Mouse (Mus musculus) cerebellum, postnatal 14 days (tissue): ENCODE measurements around the gene Thbs1.

Experiments used
- DNase-seq, 2 experiments: peaks; one replicate each; pipeline ENCODE4 v3.0.0; 2021; ENCODE audit warnings: mixed read lengths in 2 of 2

Thbs1 gene

DNA sequence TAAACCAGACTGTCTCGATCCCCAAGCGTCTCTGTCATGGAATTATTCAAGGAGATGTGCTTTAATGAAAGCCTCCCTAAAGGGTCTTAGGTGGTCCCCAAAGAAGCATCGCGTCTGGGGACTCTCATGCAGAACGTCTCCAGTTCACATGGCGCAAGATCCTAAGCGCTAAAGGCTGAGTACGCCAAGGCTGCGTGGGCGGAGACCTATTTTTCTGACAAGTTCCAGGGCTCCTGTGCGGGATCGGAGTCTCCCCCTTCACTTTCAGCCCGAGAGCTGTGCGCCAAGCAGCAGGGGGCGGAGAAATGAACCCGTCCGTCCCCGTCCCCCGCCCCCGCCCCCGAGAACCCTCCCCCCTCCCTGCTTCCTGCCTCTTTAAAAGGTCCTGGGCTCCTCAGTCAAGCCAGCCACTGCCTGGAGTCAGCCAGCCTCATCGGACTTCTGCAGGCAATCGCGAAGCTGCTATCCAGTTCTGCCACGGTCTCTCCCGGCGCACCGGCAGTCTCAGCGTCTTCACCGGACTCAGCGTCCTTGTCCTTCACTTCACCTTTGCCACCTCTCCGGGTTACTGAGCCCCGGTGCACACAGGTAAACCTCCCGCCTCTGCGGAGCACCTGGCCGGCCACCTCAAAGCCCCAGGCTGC is at the start of gene Thbs1:
Gene Thbs1, plus strand, starts transcription at position 389 of the 644 bp plus-strand sequence.
- DNase-seq, result peak; percentile 46 to 47

- DNase-seq, result no peak
Observed at GRCm38 (mm10) chr2:118064121-118064764, 47.4 kb upstream of the Thbs1 start.

DNA sequence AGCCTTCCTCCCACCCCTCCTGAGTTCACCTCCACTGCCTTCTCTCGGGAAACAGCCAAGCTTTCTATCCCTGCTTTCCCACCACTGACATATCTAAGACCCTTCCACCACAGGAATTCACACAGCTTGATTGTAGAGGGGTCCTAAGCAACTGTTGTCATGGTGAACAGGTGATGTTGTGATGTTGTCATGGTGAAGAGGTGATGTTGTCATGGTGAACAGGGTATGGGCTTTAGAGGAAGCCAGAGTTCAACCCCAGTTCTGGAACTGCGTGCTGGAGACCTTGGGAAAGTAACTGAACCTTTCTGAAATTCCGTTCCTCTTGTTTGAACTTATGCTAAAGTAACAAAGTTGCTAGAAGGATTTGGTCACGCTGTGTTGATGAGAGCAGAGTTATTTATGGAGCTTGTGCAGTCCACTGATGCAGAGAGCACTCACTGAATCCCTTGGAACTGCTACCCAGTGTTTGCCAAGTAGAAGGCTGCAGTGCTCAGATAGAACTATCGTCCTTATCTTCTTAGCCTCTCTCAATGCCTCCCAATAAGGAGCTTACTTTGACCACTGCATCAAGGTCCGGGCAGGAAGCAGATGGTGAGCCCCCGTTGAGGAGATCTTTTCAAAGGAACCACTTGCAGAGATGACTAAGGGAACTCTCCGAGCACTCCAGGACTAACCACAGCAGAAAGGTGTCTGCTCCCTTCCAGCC is 45.5 kb upstream of the Thbs1 start:
- no peak for DNase-seq

GRCm38 (mm10) chr2:118069975-118070374 is 41.7 kb upstream of the Thbs1 start:
- no peak for DNase-seq

GRCm38 (mm10) chr2:118072811-118073372 is 38.8 kb upstream of the Thbs1 start:
- DNase-seq, result no peak

DNA sequence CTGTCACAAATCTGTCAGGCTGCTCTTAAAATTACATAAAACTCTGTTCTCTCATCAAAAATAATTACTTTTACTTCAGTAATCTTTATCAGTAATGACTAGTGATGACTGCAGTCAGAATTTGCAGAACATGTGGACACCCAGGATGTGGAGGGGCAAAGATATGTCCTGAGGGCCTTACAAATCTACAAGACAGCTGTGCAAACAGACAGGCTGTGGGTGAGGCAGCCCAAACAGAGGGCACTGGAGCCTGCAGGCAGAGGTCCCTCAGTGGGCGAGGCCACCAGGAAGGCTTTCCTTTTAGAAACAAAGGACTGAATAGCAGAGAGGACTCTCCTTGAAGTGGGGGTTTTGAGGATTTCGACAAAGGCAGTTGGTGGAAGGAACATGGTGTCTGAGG is 37.6 kb upstream of the Thbs1 start:
- DNase-seq, result no peak

GRCm38 (mm10) chr2:118075165-118075564 is 36.5 kb upstream of the Thbs1 start:
- DNase-seq, result no peak

- no peak for DNase-seq
Observed at GRCm38 (mm10) chr2:118079131-118079530, 32.5 kb upstream of the Thbs1 start.

DNA sequence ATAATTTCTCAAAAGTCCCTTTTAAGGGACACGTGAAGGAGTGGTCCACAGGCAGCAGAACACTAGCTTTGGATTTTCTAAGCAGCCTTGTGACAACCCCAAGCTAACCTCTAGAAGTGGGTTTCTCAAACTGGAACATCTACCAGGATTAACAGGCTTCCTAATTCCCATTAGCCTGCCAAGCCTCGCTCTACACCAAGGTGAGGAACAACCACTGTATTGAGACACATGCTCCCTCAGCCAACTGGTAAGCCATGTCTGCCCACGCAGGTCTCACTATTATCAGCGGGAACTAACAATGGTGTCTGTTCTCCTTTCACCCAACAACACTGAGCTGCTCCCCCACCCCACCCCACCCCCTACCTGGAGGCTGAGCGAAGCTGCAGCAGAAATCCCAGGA is 30.1 kb upstream of the Thbs1 start:
- DNase-seq, result no peak

GRCm38 (mm10) chr2:118083652-118084051 is 28.0 kb upstream of the Thbs1 start:
- DNase-seq, result no peak

DNA sequence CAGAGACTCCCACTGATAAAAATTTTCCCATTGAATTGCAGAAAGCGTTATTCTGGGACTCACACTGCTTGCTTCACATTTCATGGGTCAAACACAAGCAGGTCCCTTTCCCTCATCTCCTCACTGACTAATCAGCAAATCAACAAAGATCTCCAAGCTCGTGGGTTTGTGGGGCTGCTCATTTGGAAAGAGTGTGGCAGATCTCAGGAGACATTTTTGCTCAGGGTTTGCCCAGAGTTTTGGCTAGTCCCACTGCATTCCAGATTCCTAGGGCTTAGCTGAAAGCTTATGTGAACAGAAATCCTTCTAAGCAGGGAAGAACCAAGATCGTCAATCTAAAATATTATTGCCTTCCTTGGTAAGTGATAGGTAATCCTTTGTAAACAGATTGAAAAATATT is 27.0 kb upstream of the Thbs1 start:
- no peak for DNase-seq

- DNase-seq, result no peak
Observed at GRCm38 (mm10) chr2:118085647-118086046, 26.0 kb upstream of the Thbs1 start.

DNA sequence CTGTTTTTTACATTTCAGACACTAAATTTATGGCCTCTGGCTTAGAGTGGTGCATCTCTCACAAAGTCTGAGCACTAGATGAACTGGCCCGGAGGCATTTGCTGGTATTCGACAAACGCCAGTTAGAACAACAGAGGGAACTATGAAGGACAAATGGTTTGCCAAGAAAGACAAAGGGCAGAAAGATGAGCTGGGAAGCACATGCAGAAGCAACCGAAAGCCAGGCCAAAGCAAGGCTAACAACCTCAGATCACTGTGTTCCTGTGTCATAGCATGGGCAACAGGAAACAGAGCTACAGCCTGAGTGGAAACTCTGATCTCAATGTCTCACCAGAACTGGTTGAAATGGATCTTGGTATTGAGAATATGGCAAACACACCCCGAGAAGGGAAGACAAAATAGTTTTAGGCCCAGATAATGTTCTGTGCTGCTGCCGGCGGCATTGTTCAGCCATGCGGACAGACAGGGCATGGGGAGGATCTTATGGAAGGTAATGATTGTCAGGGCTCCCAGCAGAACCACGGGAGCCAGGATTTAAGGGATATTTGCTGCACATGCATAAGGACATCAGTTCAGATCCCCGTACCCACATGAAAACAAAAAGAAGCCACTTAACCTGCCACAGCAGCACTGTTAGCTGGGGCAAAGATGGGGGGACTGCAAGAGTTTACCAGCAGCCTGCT is 24.5 kb upstream of the Thbs1 start:
- no peak for DNase-seq

DNA sequence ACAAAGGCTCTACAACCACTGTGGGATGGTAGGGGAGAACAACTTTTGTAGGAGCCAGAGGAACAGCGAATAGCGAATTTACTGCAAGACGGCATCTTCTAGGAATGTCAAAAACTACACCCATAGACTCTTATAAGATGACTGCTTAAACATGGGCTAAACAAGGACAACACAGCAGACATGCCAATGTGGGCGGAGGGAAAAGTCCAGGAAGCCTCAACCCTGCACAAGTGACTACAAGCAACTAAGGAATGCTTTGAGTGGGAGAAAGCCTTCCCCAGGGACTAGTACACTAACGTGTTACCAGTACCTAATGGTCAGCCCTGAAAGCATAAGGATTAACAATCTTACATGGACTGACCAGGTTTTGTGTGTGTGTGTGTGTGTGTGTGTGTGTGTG is 20.4 kb upstream of the Thbs1 start:
- DNase-seq, result no peak

DNA sequence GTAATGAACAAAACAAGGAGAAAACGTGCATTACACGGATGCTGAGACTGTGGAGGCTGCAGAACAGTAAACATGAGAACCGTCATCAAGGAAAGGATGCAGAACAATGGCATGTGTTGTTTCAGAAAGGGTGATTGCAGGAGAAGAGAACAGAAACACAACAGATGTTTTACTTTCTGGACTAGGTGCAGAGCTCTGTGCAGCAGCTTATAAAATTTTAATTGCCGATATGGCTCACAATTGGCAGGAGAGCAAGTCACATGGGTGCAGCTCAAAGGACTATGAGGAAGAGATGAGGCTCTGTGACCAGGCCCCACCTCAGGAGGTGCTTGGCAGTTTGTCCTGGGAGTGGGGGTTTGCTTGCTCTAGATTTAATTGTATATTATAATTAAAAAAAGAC is 12.6 kb upstream of the Thbs1 start:
- no peak for DNase-seq

DNA sequence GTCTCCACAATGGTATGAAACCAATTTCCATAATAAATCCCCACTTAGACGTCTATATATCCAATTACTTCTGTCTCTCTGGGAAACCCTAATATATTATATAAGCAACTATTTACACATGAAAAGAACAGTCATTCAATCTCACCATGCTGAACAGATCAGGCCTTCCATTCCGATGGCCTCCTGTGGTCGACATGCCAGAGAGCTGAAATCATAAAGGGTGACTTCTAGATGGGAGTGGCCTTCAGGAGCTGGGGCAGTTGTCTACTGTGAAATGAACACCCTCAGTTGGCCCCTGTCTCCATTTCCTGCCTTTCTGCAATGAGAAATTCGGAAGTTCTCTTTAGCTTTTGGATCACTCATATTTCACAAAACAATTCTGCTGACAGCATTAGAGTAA is 9.5 kb upstream of the Thbs1 start:
- DNase-seq, result no peak

GRCm38 (mm10) chr2:118110225-118110915 is 1.3 kb upstream of the Thbs1 start:
- peak; percentile 11 to 12 for DNase-seq

DNA sequence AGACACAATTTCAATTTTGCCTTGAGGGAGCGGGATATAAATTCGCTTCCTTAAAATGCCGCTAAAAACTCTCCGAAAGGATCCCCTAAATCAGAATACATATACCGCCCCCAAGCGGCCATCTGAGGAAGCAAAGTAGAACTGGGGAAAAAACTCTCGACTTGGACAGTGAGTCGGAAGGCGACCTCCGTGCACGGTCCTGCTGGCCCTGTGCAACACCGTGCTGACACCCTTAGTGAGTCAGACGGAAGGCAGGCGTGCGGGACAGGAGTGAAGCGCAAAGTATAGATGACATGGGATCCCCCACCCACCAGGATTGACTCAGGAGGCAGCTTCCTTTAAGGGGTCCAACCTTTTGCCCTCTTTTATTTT is 574 bp upstream of the Thbs1 start:
- DNase-seq, result peak; percentile 88 to 90

- no peak for DNase-seq
Observed at GRCm38 (mm10) chr2:118112438-118112837, 762 bp downstream of the Thbs1 start.

DNA sequence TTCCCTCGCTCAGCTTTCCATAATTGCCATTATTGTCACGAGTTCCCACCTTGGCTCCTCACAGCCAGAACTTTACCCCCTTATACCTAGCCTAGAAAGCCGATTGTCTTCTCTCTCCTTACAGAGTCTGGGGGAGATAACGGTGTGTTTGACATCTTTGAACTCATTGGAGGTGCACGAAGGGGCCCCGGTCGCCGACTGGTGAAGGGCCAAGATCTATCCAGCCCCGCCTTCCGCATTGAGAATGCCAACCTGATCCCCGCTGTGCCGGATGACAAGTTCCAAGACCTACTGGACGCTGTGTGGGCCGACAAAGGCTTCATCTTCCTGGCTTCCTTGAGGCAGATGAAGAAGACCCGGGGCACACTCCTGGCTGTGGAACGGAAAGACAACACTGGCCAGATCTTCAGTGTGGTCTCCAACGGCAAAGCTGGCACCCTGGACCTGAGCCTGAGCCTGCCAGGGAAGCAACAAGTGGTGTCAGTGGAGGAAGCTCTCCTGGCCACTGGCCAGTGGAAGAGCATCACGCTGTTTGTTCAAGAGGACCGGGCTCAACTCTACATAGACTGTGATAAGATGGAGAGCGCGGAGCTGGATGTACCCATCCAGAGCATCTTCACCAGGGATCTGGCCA is 1.3 kb downstream of the Thbs1 start:
- DNase-seq, result peak; percentile 56 to 64

- peak in 1 of 2 experiments; percentile 26 for DNase-seq
Observed at GRCm38 (mm10) chr2:118113808-118114524, 2.3 kb downstream of the Thbs1 start.
